Mouse (Mus musculus): ENCODE results near the gene Itfg1. TPM values are rescaled to one million over a fixed set of nuclear protein-coding genes. Genes with fewer than 3 reads are reported as not detected.
"Not testable (repeated sequence)": the region's sequence is repeated elsewhere in the genome, so short reads cannot be mapped to it uniquely, and the experiment has no call there.

Itfg1 gene
- polyA plus RNA-seq, 1 experiment from 2014 or later, result 110 TPM

GRCm38 (mm10) chr8:85854220-85855123 is 13.8 kb upstream of the Itfg1 start:
- DNase-seq (ENCODE audit: low spot score) (no peak), ATAC-seq (ENCODE audit: low FRiP score) (no peak)
- 89% methylated on average over 19 of the region's 19 CpGs for WGBS
- no peaks in the 10 kb centered on the region for H3K27me3 ChIP-seq (ENCODE audit: control insufficient read depth, insufficient read depth, low read length)
- no peaks in the 10 kb centered on the region for H3K4me1 ChIP-seq (replicated peaks; ENCODE audit: control insufficient read depth, insufficient read depth, low read length)
- H3K27ac ChIP-seq (ENCODE audit: low read depth, low read length), result no peak overlapping the region
- H3K4me3 ChIP-seq (ENCODE audit: low read depth, low read length), result no peak overlapping the region
- no peak overlapping the region for H3K9ac ChIP-seq (ENCODE audit: low read depth, low read length)
- no peaks in the 10 kb centered on the region for H3K36me3 ChIP-seq (ENCODE audit: control insufficient read depth, insufficient read depth, low read length)
- H3K9me3 ChIP-seq (ENCODE audit: control insufficient read depth, low read length), result no peaks in the 10 kb centered on the region
- no peak overlapping the region for H3K4me2 ChIP-seq (replicated peaks; ENCODE audit: low read depth, low read length)

GRCm38 (mm10) chr8:85845887-85846286 is 5.2 kb upstream of the Itfg1 start:
- Histone ChIP-seq H3K27me3 (ENCODE audit: control insufficient read depth, insufficient read depth, low read length) (no peaks in the 10 kb centered on the region), H3K4me1 (replicated peaks; ENCODE audit: control insufficient read depth, insufficient read depth, low read length) (no peaks in the 10 kb centered on the region), H3K9ac (ENCODE audit: low read depth, low read length) (no peak overlapping the region), H3K36me3 (ENCODE audit: control insufficient read depth, insufficient read depth, low read length) (no peaks in the 10 kb centered on the region), H3K9me3 (ENCODE audit: control insufficient read depth, low read length) (no peaks in the 10 kb centered on the region), H3K4me3 (ENCODE audit: low read depth, low read length) (no peak overlapping the region), H3K27ac (ENCODE audit: low read depth, low read length) (no peak overlapping the region), H3K4me2 (replicated peaks; ENCODE audit: low read depth, low read length) (no peak overlapping the region)
- no peak for DNase-seq (ENCODE audit: low spot score)
- no peak for ATAC-seq (ENCODE audit: low FRiP score)

GRCm38 (mm10) chr8:85841489-85841795 is 721 bp upstream of the Itfg1 start:
- DNase-seq (ENCODE audit: low spot score), result no peak
- WGBS, result 20% methylated on average over 4 of the region's 4 CpGs
- Histone ChIP-seq H3K4me2 (replicated peaks; ENCODE audit: low read depth, low read length) (peak overlapping the region; percentile 68), H3K36me3 (ENCODE audit: control insufficient read depth, insufficient read depth, low read length) (no peaks in the 10 kb centered on the region), H3K27ac (ENCODE audit: low read depth, low read length) (no peak overlapping the region), H3K9ac (ENCODE audit: low read depth, low read length) (peak overlapping the region; percentile 98), H3K9me3 (ENCODE audit: control insufficient read depth, low read length) (no peaks in the 10 kb centered on the region), H3K4me1 (replicated peaks; ENCODE audit: control insufficient read depth, insufficient read depth, low read length) (no peaks in the 10 kb centered on the region), H3K27me3 (ENCODE audit: control insufficient read depth, insufficient read depth, low read length) (no peaks in the 10 kb centered on the region), H3K4me3 (ENCODE audit: low read depth, low read length) (peak overlapping the region; percentile 88)
- ATAC-seq (ENCODE audit: low FRiP score), result no peak

- H3K9me3 ChIP-seq (ENCODE audit: control insufficient read depth, low read length), result no peaks in the 10 kb centered on the region
- H3K9ac ChIP-seq (ENCODE audit: low read depth, low read length), result peak overlapping the region; percentile 98
- H3K36me3 ChIP-seq (ENCODE audit: control insufficient read depth, insufficient read depth, low read length), result no peaks in the 10 kb centered on the region
- H3K27me3 ChIP-seq (ENCODE audit: control insufficient read depth, insufficient read depth, low read length), result no peaks in the 10 kb centered on the region
- DNase-seq (ENCODE audit: low spot score), result no peak
- peak overlapping the region; percentile 88 for H3K4me3 ChIP-seq (ENCODE audit: low read depth, low read length)
- H3K4me2 ChIP-seq (replicated peaks; ENCODE audit: low read depth, low read length), result peak overlapping the region; percentile 68
- no peak for ATAC-seq (ENCODE audit: low FRiP score)
- 1% methylated on average over 21 of the region's 21 CpGs for whole genome bisulfite sequencing
- no peaks in the 10 kb centered on the region for H3K4me1 ChIP-seq (replicated peaks; ENCODE audit: control insufficient read depth, insufficient read depth, low read length)
- H3K27ac ChIP-seq (ENCODE audit: low read depth, low read length), result peak overlapping the region; percentile 96
Measured at GRCm38 (mm10) chr8:85839916-85840656, 635 bp downstream of the Itfg1 start.

- H3K27ac ChIP-seq (ENCODE audit: low read depth, low read length), result no peak overlapping the region
- ATAC-seq (ENCODE audit: low FRiP score), result no peak
Measured at GRCm38 (mm10) chr8:85813621-85814020, 27.1 kb downstream of the Itfg1 start.

GRCm38 (mm10) chr8:85801408-85801807 is 39.3 kb downstream of the Itfg1 start:
- Histone ChIP-seq H3K9me3 (ENCODE audit: control insufficient read depth, low read length) (no peaks in the 10 kb centered on the region), H3K4me3 (ENCODE audit: low read depth, low read length) (no peak overlapping the region), H3K9ac (ENCODE audit: low read depth, low read length) (no peak overlapping the region), H3K36me3 (ENCODE audit: control insufficient read depth, insufficient read depth, low read length) (no peaks in the 10 kb centered on the region), H3K4me2 (replicated peaks; ENCODE audit: low read depth, low read length) (no peak overlapping the region), H3K27ac (ENCODE audit: low read depth, low read length) (no peak overlapping the region), H3K27me3 (ENCODE audit: control insufficient read depth, insufficient read depth, low read length) (no peaks in the 10 kb centered on the region), H3K4me1 (replicated peaks; ENCODE audit: control insufficient read depth, insufficient read depth, low read length) (no peaks in the 10 kb centered on the region)
- 92% methylated on average over 1 of the region's 1 CpGs for WGBS
- ATAC-seq (ENCODE audit: low FRiP score) (no peak), DNase-seq (ENCODE audit: low spot score) (no peak)

More at GRCm38 (mm10) chr8:85813621-85814020, 27.1 kb downstream of the Itfg1 start:
- DNase-seq (ENCODE audit: low spot score), result no peak
- Histone ChIP-seq H3K4me2 (replicated peaks; ENCODE audit: low read depth, low read length) (no peak overlapping the region), H3K9me3 (ENCODE audit: control insufficient read depth, low read length) (no peaks in the 10 kb centered on the region), H3K27me3 (ENCODE audit: control insufficient read depth, insufficient read depth, low read length) (no peaks in the 10 kb centered on the region), H3K4me1 (replicated peaks; ENCODE audit: control insufficient read depth, insufficient read depth, low read length) (no peaks in the 10 kb centered on the region), H3K9ac (ENCODE audit: low read depth, low read length) (no peak overlapping the region), H3K36me3 (ENCODE audit: control insufficient read depth, insufficient read depth, low read length) (no peaks in the 10 kb centered on the region), H3K4me3 (ENCODE audit: low read depth, low read length) (no peak overlapping the region)

GRCm38 (mm10) chr8:85800164-85800563 is 40.6 kb downstream of the Itfg1 start:
- no peak for ATAC-seq (ENCODE audit: low FRiP score)
- no peak overlapping the region for H3K4me2 ChIP-seq (replicated peaks; ENCODE audit: low read depth, low read length)
- no peaks in the 10 kb centered on the region for H3K27me3 ChIP-seq (ENCODE audit: control insufficient read depth, insufficient read depth, low read length)
- 100% methylated on average over 1 of the region's 1 CpGs for WGBS
- H3K4me3 ChIP-seq (ENCODE audit: low read depth, low read length), result no peak overlapping the region
- no peak overlapping the region for H3K9ac ChIP-seq (ENCODE audit: low read depth, low read length)
- H3K36me3 ChIP-seq (ENCODE audit: control insufficient read depth, insufficient read depth, low read length), result no peaks in the 10 kb centered on the region
- DNase-seq (ENCODE audit: low spot score), result no peak
- H3K9me3 ChIP-seq (ENCODE audit: control insufficient read depth, low read length), result no peaks in the 10 kb centered on the region
- no peak overlapping the region for H3K27ac ChIP-seq (ENCODE audit: low read depth, low read length)
- H3K4me1 ChIP-seq (replicated peaks; ENCODE audit: control insufficient read depth, insufficient read depth, low read length), result no peaks in the 10 kb centered on the region

GRCm38 (mm10) chr8:85796392-85796791 is 44.3 kb downstream of the Itfg1 start:
- 100% methylated on average over 1 of the region's 1 CpGs for WGBS
- not testable (repeated sequence) for H3K4me2 ChIP-seq (replicated peaks; ENCODE audit: low read depth, low read length); H3K27me3 ChIP-seq (ENCODE audit: control insufficient read depth, insufficient read depth, low read length)

GRCm38 (mm10) chr8:85788341-85788740 is 52.4 kb downstream of the Itfg1 start:
- Histone ChIP-seq H3K9ac (ENCODE audit: low read depth, low read length) (no peak overlapping the region), H3K9me3 (ENCODE audit: control insufficient read depth, low read length) (no peaks in the 10 kb centered on the region), H3K27me3 (ENCODE audit: control insufficient read depth, insufficient read depth, low read length) (no peaks in the 10 kb centered on the region), H3K36me3 (ENCODE audit: control insufficient read depth, insufficient read depth, low read length) (no peaks in the 10 kb centered on the region), H3K4me1 (replicated peaks; ENCODE audit: control insufficient read depth, insufficient read depth, low read length) (no peaks in the 10 kb centered on the region), H3K4me3 (ENCODE audit: low read depth, low read length) (no peak overlapping the region), H3K4me2 (replicated peaks; ENCODE audit: low read depth, low read length) (no peak overlapping the region), H3K27ac (ENCODE audit: low read depth, low read length) (no peak overlapping the region)
- WGBS, result 93% methylated on average over 3 of the region's 3 CpGs
- DNase-seq (ENCODE audit: low spot score) (no peak), ATAC-seq (ENCODE audit: low FRiP score) (no peak)

More at GRCm38 (mm10) chr8:85796392-85796791, 44.3 kb downstream of the Itfg1 start:
- H3K27ac ChIP-seq (ENCODE audit: low read depth, low read length); H3K9ac ChIP-seq (ENCODE audit: low read depth, low read length); H3K9me3 ChIP-seq (ENCODE audit: control insufficient read depth, low read length); H3K36me3 ChIP-seq (ENCODE audit: control insufficient read depth, insufficient read depth, low read length); H3K4me3 ChIP-seq (ENCODE audit: low read depth, low read length); ATAC-seq (ENCODE audit: low FRiP score); H3K4me1 ChIP-seq (replicated peaks; ENCODE audit: control insufficient read depth, insufficient read depth, low read length); DNase-seq (ENCODE audit: low spot score): not testable (repeated sequence)
